ENCODE assay signal across 9 mouse cellular contexts in genomic region chr4:6514823-6515222, GRCm38 (mm10).
DNase-seq lines count a peak whose midpoint lies in the region; ATAC-seq and TF ChIP-seq lines count a peak whose summit lies in the region.
"Had no signal": no experiment of that assay in that cellular context is flagged by ENCODE, and none has a peak within 500 bp of the region (broad histone marks: within the 10 kb centered on the region; RNA-seq: fewer than 3 reads in every experiment).

No protein-coding gene starts in this region.

- peaks cover 0 to 11% of the 10 kb centered on the region in 2 experiments; a peak in 2 of 4 replicates for H3K4me1 ChIP-seq in CH12.LX (ENCODE audit: control insufficient read depth in 1 of 2, insufficient read depth in 2 of 2)
- no peaks in the 10 kb centered on the region for H3K4me1 ChIP-seq in liver, embryonic 11.5 days (replicated peaks; ENCODE audit: control insufficient read depth, insufficient read depth, low read length)
- H3K4me1 ChIP-seq in neural tube, embryonic 12.5 days = no peaks in the 10 kb centered on the region
- H3K4me1 ChIP-seq: heart, embryonic 13.5 days had no signal

- 19% methylated on average over 6 of the region's 6 CpGs for WGBS in liver, embryonic 11.5 days
- 20% methylated on average over 6 of the region's 6 CpGs for WGBS in neural tube, embryonic 12.5 days

- H3K9me3 ChIP-seq in CH12.LX (replicated peaks; ENCODE audit: low read length) = peaks cover 12% of the 10 kb centered on the region
- H3K9me3 ChIP-seq in liver, embryonic 11.5 days (ENCODE audit: control insufficient read depth, low read length) = no peaks in the 10 kb centered on the region
- H3K9me3 ChIP-seq in neural tube, embryonic 12.5 days = no peaks in the 10 kb centered on the region
- H3K9me3 ChIP-seq: heart, embryonic 13.5 days had no signal

- no peak overlapping the region for H3K4me3 ChIP-seq in CH12.LX (replicated peaks in 1 of 3; ENCODE audit: low read depth in 2 of 3, low read length in 2 of 3, poor library complexity in 1 of 3)
- H3K4me3 ChIP-seq in liver, embryonic 11.5 days (ENCODE audit: low read depth, low read length) = no peak overlapping the region
- H3K4me3 ChIP-seq in neural tube, embryonic 12.5 days = no peak overlapping the region
- H3K4me3 ChIP-seq: heart, embryonic 13.5 days had no signal

- dilution Hi-C loops in CH12.LX (cut with MboI; ENCODE audit: extremely low pct_ligation_motif_present, extremely low pct_unique_long_range_greater_than_20kb, low sequenced_read_pairs) = no loop called here

- in situ Hi-C loops in CH12.LX (cut with MboI; ENCODE audit: low pct_ligation_motif_present, low pct_unique_long_range_greater_than_20kb, low sequenced_read_pairs) = loop anchor here (10.0 kb wide), 1 partner anchor 290 kb away; no protein-coding TSS in a partner anchor

- no peaks in the 10 kb centered on the region for H3K27me3 ChIP-seq in CH12.LX (replicated peaks)
- H3K27me3 ChIP-seq in liver, embryonic 11.5 days (replicated peaks; ENCODE audit: control insufficient read depth, insufficient read depth, low read length) = no peaks in the 10 kb centered on the region
- H3K27me3 ChIP-seq in neural tube, embryonic 12.5 days (replicated peaks) = no peaks in the 10 kb centered on the region
- H3K27me3 ChIP-seq: heart, embryonic 13.5 days had no signal

- peak; percentile 73 for TF ChIP-seq RAD21 in CH12.LX (IDR thresholded peaks at IDR 0.05; ENCODE audit: low read depth, low read length)

- 0 out of 2 replicates have a peak, but pooled peaks have one; percentile 53 for ATAC-seq in liver, embryonic 11.5 days (replicated peaks; ENCODE audit: low FRiP score)
- ATAC-seq in neural tube, embryonic 12.5 days (ENCODE audit: low FRiP score, low read depth) = peak; percentile 46; the same call in 1 of the 2 replicates

- no peak for TF ChIP-seq EP300 in CH12.LX (IDR thresholded peaks at IDR 0.05; ENCODE audit: low read length)

- H3K36me3 ChIP-seq in CH12.LX (replicated peaks in 1 of 2; ENCODE audit: control insufficient read depth in 1 of 2, insufficient read depth in 1 of 2, low read length in 1 of 2) = no peaks in the 10 kb centered on the region
- H3K36me3 ChIP-seq in liver, embryonic 11.5 days (ENCODE audit: control insufficient read depth, insufficient read depth, low read length) = no peaks in the 10 kb centered on the region
- H3K36me3 ChIP-seq in neural tube, embryonic 12.5 days = no peaks in the 10 kb centered on the region
- H3K36me3 ChIP-seq: heart, embryonic 13.5 days had no signal

- no peak overlapping the region for H3K9ac ChIP-seq in CH12.LX (ENCODE audit: insufficient read depth, low read depth)
- no peak overlapping the region for H3K9ac ChIP-seq in liver, embryonic 11.5 days (ENCODE audit: low read depth, low read length)
- no peak overlapping the region for H3K9ac ChIP-seq in neural tube, embryonic 12.5 days
- H3K9ac ChIP-seq: heart, embryonic 13.5 days had no signal

- H3K27ac ChIP-seq in CH12.LX (ENCODE audit: insufficient read depth, low read depth) = no peak overlapping the region
- H3K27ac ChIP-seq in liver, embryonic 11.5 days (ENCODE audit: low read depth, low read length) = no peak overlapping the region
- H3K27ac ChIP-seq in neural tube, embryonic 12.5 days = no peak overlapping the region
- H3K27ac ChIP-seq: heart, embryonic 13.5 days had no signal

- no peak overlapping the region for H3K4me2 ChIP-seq in CH12.LX (ENCODE audit: insufficient read depth, low read depth, poor library complexity, severe bottlenecking)
- no peak overlapping the region for H3K4me2 ChIP-seq in liver, embryonic 11.5 days
- H3K4me2 ChIP-seq in neural tube, embryonic 12.5 days (replicated peaks) = no peak overlapping the region
- H3K4me2 ChIP-seq: heart, embryonic 13.5 days had no signal

- TF ChIP-seq POLR2A in CH12.LX (IDR thresholded peaks at IDR 0.05; ENCODE audit: low read depth, low read length) = no peak

- peak; percentile 69 to 86 for TF ChIP-seq CTCF in CH12.LX (conservative IDR thresholded peaks at IDR 0.05 in 1 of 2, IDR thresholded peaks at IDR 0.05 in 1 of 2; ENCODE audit: low read depth in 2 of 2, low read length in 2 of 2)

- H3K79me2 ChIP-seq in CH12.LX (replicated peaks; ENCODE audit: control insufficient read depth, extremely low read depth, insufficient read depth, poor library complexity, severe bottlenecking) = no peaks in the 10 kb centered on the region

- DNase-seq in CH12.LX (ENCODE audit: extremely low read depth) = peak; percentile 80
- peak; percentile 29 for DNase-seq in adrenal gland, adult 8-10 months
- DNase-seq in embryo, embryonic 9.5 days (ENCODE audit: extremely low spot score) = peak; percentile 74
- peak; percentile 40 to 71 for DNase-seq in heart, adult 9 months (ENCODE audit: low spot score in 2 of 2)
- DNase-seq in kidney, postnatal 14 days = peak; percentile 77
- no peak for DNase-seq in liver, embryonic 11.5 days (ENCODE audit: low spot score)
- DNase-seq in thymus, postnatal 14 days = peak; percentile 75

TF ChIP-seq in CH12.LX, 34 proteins besides CTCF, POLR2A, EP300 and RAD21:
- no peak for TF ChIP-seq ZNF384 (IDR thresholded peaks at IDR 0.05; ENCODE audit: low read depth, low read length)
- peak; percentile 78 for TF ChIP-seq SMC3 (IDR thresholded peaks at IDR 0.05; ENCODE audit: low read depth, low read length)
